Mouse (Mus musculus) cerebellum, adult 11 months (tissue): ENCODE results near the gene Arhgef7.
"Not testable (repeated sequence)": the region's sequence is repeated elsewhere in the genome, so short reads cannot be mapped to it uniquely, and the experiment has no call there.

Experiments used
- DNase-seq: peaks from one replicate; pipeline ENCODE4 v3.0.0; 2022

Arhgef7 gene

DNA sequence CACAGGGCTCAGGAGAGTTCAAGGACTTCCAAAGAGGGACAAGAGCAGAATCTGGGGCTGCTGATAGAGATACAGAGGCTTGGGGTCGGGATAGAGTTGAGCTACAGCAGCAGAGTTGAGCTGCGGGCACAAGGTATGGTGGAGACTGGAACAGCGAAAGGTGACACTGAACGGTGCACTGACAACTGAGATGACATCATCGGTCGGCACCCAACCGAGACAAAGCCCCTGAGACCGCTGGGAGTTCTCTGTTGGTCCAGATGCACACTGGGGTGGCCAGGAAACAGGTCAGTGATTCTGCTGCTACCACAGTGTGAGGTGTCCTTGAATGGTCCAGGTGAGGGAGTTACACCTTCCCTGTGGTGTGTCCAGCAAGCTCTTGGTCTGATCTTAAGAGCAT, 115.2 kb downstream of the Arhgef7 start:
- no peak for DNase-seq

DNA sequence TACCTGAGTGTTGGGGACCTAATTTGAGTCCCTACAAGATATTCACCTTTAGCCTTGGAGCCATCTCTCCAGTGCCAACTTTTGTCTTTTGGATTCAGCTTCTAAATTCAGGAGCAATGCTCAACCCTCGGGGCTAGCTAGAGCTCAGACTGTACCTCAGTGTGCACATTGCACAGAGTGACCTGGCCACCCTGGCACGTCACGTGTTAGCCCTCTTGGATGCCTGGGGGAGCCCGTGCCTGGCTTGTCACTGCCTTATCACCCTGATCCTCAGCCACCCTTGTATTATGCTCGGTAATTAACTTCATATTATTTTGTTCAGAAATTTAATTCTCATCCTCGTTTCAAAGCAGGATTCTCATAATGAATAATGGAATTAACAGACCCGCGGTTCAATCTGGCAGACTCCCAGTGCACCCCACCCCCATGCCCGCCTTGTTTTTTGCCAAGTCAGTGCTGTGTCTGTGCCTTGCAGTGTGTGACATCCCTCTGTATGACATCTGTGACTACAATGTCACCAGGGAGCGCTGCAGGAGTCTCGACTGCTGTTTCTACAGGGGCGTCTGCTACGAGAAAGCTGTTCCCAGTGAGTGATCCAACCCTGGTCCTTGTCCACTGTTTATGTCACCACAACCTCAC, 116.3 kb downstream of the Arhgef7 start:
- DNase-seq: no peak

DNA sequence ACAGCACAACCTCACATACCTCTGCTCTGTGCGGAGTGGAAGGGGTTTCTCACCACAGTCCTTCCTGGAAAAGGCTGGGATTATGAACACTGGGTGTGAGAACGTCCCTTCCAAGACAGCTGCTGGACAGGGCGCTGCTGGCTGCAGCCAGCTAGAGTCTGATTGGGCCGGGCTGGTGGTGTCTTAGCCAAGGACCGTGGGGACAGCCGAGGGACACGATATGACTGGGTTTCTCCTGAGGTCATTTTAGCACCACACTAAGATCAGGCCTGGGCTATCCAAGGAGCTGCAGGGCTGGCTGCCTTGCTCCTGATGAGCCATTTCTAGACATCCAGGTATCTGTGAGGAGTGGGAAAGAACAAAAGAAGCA, 116.8 kb downstream of the Arhgef7 start:
- DNase-seq: no peak

DNA sequence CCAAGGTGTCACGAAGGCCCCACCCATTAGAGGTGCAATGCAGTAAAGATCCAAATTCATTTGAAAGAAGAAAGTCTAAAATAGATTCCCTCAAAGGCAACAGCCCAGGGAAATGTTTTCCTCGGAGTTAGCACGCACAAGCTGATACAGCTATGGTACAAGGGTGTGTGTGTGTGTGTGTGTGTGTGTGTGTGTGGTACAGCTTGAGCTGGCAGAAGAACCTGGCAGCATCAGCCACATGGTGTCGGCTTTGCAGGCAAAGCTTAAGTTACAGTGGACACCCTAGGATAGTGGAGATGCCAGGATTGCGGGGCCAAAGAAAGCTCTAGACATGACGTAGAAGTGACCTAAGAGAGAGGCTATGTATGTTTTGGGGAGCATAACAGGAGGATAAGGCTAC, 119.3 kb downstream of the Arhgef7 start:
- DNase-seq: no peak

DNA sequence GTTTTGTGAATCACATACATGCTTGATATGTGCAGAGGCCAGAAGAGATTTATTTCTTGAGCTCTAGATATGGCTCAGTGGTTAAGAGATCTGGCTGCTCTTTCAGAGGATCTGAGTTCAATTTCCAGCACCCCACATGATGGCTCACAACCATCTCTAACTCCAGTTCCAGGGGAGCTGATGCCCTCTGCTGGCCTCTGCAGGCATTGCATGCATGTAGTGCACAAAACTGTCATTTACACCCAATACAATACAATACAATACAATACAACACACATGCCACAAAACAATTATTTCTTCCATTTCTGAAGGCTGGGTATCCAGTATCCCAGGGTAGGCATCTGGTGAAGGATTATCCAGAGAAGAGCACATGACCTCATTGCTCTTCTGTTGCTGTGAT, 140.3 kb downstream of the Arhgef7 start:
- DNase-seq: no peak

DNA sequence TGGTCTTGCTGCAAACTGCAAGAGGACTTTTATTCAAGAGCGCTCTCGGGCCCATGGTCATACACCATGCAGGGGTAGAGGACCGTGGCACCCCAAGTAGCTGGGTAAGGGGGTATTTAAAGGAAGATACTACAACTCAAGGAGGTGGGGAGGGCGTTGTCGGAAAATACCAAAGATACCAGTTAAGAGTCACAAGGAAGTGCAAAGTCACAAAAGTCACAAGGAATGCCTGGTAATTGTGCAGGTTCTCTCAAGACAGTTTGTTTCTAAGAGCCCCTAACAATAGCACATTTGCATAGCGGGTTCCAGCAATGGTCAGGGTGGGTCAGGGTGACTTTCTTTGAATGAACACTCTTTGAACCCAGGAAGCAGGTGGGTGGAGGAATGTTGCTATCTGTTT, 146.7 kb downstream of the Arhgef7 start:
- DNase-seq: not testable (repeated sequence)

DNA sequence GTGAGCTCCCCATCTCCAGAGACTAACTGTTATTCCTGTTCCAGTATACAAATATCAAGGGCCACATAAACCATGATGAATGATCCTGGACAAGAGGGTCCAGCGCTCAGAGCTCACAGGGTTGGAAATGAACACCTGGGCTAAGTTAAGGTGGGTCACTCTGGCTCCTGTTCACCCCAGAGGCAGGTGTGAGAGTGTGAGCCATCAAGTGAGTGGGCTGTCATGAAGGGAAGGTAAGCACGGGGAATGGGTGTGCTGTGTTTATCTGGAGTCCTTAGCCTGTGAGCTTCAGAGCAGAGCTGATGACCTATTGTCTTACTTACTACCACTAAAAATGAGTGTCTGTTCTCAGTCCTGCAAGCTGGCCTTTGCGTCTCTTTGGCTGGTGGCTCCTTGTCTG, 157.1 kb downstream of the Arhgef7 start:
- no peak for DNase-seq
